Mouse (Mus musculus) bone marrow macrophage, adult 2 months (primary cell): ENCODE results near the gene Myo15b.

Experiments
- CTCF ChIP-seq: IDR thresholded peaks from 2 replicates; pipeline ENCODE4 v1.5.1; 2012; ENCODE audit warnings: low read depth, mild to moderate bottlenecking, low read length, moderate library complexity
- POLR2A ChIP-seq: IDR thresholded peaks from 2 replicates; pipeline ENCODE4 v1.6.1; 2012; ENCODE audit warnings: mild to moderate bottlenecking, low read depth, low read length, borderline replicate concordance

GRCm38 (mm10) chr11:115902831-115903230 is 44.6 kb downstream of the Myo15b start:
- TF ChIP-seq POLR2A, result no peak
- no peak for TF ChIP-seq CTCF
